Mouse (Mus musculus): ENCODE results near the gene Cd247. TPM values are rescaled to one million over a fixed set of nuclear protein-coding genes. Genes with fewer than 3 reads are reported as not detected.

Cd247 gene
- total RNA-seq, 2 experiments from 2014 or later, result 0.17 to 0.38 TPM

DNA sequence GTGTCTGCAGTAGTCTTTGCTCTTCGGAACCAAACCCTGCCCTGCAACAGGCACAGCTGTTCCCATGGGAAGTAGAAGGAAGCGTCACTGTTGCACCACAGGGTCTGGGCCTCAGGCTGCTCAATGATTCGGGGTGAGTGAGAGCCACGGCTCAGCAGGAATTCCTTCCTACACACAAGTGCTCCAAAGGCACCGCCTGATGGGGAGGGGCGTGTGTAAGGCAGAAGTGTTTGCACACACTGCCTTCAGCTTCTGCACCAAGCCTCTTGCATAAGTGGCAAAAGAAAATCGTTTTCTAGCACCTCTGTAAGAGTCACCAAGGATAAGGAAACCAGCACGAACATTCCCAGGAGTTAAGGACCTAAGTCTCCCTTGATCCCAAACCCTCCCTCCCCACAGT, 86.2 kb downstream of the Cd247 start:
- Histone ChIP-seq H3K27ac (no peak overlapping the region), H3K4me3 (no peak overlapping the region)
- DNase-seq, result no peak
- no peak for TF ChIP-seq CTCF (IDR thresholded peaks at IDR 0.05)
- intact Hi-C loops (cut with DNase I), result no loop called here

- TF ChIP-seq CTCF (IDR thresholded peaks at IDR 0.05), result no peak
- intact Hi-C loops (cut with DNase I), result no loop called here
Measured at GRCm38 (mm10) chr1:165875520-165876284, 87.2 kb downstream of the Cd247 start.

GRCm38 (mm10) chr1:165878751-165879150, 90.3 kb downstream of the Cd247 start:
- no peak for TF ChIP-seq CTCF (IDR thresholded peaks at IDR 0.05)
- intact Hi-C loops (cut with DNase I), result no loop called here
- no peak for DNase-seq
- H3K4me3 ChIP-seq, result no peak overlapping the region
- H3K27ac ChIP-seq, result no peak overlapping the region

More at GRCm38 (mm10) chr1:165875520-165876284, 87.2 kb downstream of the Cd247 start:
- no peak overlapping the region for H3K27ac ChIP-seq
- H3K4me3 ChIP-seq, result no peak overlapping the region
- no peak for DNase-seq

GRCm38 (mm10) chr1:165882146-165882900, 93.8 kb downstream of the Cd247 start:
- no peak for DNase-seq
- intact Hi-C loops (cut with DNase I), result no loop called here
- no peak overlapping the region for H3K27ac ChIP-seq
- H3K4me3 ChIP-seq, result no peak overlapping the region
- TF ChIP-seq CTCF (IDR thresholded peaks at IDR 0.05), result no peak

- no peak overlapping the region for H3K4me3 ChIP-seq
- intact Hi-C loops (cut with DNase I), result loop anchor here (5.0 kb wide), 1 partner anchor 109 kb away; no protein-coding TSS in a partner anchor
- no peak for DNase-seq
- no peak overlapping the region for H3K27ac ChIP-seq
- TF ChIP-seq CTCF (IDR thresholded peaks at IDR 0.05), result peak; percentile 42
Measured at GRCm38 (mm10) chr1:165891686-165892085, 103.2 kb downstream of the Cd247 start.

GRCm38 (mm10) chr1:165903596-165903995, 115.1 kb downstream of the Cd247 start:
- Histone ChIP-seq H3K27ac (no peak overlapping the region), H3K4me3 (no peak overlapping the region)
- TF ChIP-seq CTCF (IDR thresholded peaks at IDR 0.05), result no peak
- intact Hi-C loops (cut with DNase I), result no loop called here
- DNase-seq, result no peak

- Histone ChIP-seq H3K4me3 (no peak overlapping the region), H3K27ac (no peak overlapping the region)
- no peak for DNase-seq
- TF ChIP-seq CTCF (IDR thresholded peaks at IDR 0.05), result no peak
- intact Hi-C loops (cut with DNase I), result no loop called here
Measured at GRCm38 (mm10) chr1:165908153-165908552, 119.7 kb downstream of the Cd247 start.

DNA sequence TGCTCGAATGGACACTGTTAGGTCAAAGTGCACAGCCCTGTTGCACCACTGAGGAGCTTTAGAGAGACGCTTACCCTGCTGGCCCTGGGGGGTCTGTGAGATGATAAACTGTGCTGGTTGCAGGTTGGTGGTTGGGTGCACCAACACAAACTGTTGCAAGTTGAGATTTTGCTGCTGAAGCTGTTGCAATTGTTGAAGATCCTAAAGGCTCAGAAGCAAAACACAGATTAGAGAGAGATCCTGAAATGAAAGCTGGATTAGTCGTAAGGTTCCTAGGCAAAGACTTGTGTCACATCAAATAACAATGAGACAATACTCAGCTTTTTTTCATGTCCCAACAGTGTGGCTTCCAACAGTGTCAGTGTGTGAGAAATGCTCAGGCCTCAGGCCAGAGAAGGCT, 120.3 kb downstream of the Cd247 start:
- Histone ChIP-seq H3K4me3 (no peak overlapping the region), H3K27ac (no peak overlapping the region)
- no peak for TF ChIP-seq CTCF (IDR thresholded peaks at IDR 0.05)
- intact Hi-C loops (cut with DNase I), result no loop called here
- no peak for DNase-seq

- TF ChIP-seq CTCF (IDR thresholded peaks at IDR 0.05), result no peak
- no peak for DNase-seq
- intact Hi-C loops (cut with DNase I), result no loop called here
- no peak overlapping the region for H3K27ac ChIP-seq
- no peak overlapping the region for H3K4me3 ChIP-seq
Measured at GRCm38 (mm10) chr1:165909471-165909870, 121.0 kb downstream of the Cd247 start.

GRCm38 (mm10) chr1:165913720-165914415, 125.4 kb downstream of the Cd247 start:
- DNase-seq, result no peak
- intact Hi-C loops (cut with DNase I), result no loop called here
- TF ChIP-seq CTCF (IDR thresholded peaks at IDR 0.05), result no peak
- Histone ChIP-seq H3K4me3 (no peak overlapping the region), H3K27ac (no peak overlapping the region)

DNA sequence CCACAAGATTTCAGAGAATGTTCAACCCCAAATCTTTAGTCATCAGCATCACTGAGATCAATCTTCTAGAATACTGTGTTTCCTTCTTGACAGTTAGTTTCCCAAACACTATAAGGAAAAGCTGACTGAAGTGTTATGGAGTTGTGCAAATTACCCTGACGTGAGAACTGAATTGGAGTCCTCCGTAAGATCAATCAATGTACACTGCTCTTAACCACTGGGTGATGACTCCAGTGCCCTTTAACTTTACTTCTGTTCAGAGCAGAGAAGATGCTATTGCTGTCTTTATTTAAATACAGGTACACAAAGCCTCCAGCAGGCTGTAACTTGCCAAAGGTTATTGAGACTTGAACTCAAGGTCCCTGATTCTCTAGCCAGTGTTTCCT, 125.9 kb downstream of the Cd247 start:
- intact Hi-C loops (cut with DNase I), result no loop called here
- no peak for DNase-seq
- H3K27ac ChIP-seq, result no peak overlapping the region
- no peak for TF ChIP-seq CTCF (IDR thresholded peaks at IDR 0.05)
- no peak overlapping the region for H3K4me3 ChIP-seq

DNA sequence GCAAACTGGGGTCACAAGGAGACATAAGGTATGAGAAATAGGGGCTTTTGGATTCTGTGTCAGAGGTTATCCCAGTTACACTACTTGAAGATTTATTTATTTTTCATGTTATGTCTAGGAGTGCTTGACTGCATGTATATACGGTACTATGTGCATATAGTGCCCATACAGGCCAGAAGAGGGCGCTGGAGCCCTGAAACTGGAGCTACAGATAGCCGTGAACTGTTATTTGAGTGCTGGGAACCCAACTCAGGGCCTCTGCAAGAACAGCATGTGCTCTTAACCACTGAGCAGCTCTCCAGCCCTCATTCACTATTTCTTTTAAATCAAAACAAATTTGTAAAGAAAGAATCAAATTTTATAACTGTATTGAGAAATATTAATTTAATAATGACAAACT, 132.5 kb downstream of the Cd247 start:
- no peak overlapping the region for H3K4me3 ChIP-seq
- DNase-seq, result no peak
- TF ChIP-seq CTCF (IDR thresholded peaks at IDR 0.05), result no peak
- no peak overlapping the region for H3K27ac ChIP-seq
- intact Hi-C loops (cut with DNase I), result no loop called here

GRCm38 (mm10) chr1:165922488-165922887, 134.0 kb downstream of the Cd247 start:
- no peak for TF ChIP-seq CTCF (IDR thresholded peaks at IDR 0.05)
- DNase-seq, result no peak
- intact Hi-C loops (cut with DNase I), result no loop called here

More at GRCm38 (mm10) chr1:165922488-165922887, 134.0 kb downstream of the Cd247 start:
- Histone ChIP-seq H3K27ac (no peak overlapping the region), H3K4me3 (no peak overlapping the region)

Measured in gastrocnemius, adult 2 months (tissue).